8 mouse cellular contexts compared by ENCODE assay signal in genomic region chr17:75550771-75551413, GRCm38 (mm10). TPM values are rescaled to one million over a fixed set of nuclear protein-coding genes. Genes with fewer than 3 reads are reported as not detected.
DNase-seq lines count a peak whose midpoint lies in the region; ATAC-seq and TF ChIP-seq lines count a peak whose summit lies in the region.

No protein-coding gene starts in this region.

- no peak for TF ChIP-seq CTCF in gastrocnemius, adult 2 months (IDR thresholded peaks at IDR 0.05)

- H3K27ac ChIP-seq in gastrocnemius, adult 2 months: peak overlapping the region; percentile 97
- H3K27ac ChIP-seq in ES-E14 (ENCODE audit: insufficient read depth, low read depth, low read length, poor library complexity, severe bottlenecking): no peak overlapping the region
- H3K27ac ChIP-seq in forebrain, embryonic 13.5 days: peak overlapping the region; percentile 12; the same call in 1 of the 2 replicates

- H3K36me3 ChIP-seq in ES-E14 (ENCODE audit: control insufficient read depth, insufficient read depth, low read length, poor library complexity, severe bottlenecking): peaks cover 5% of the 10 kb centered on the region
- H3K36me3 ChIP-seq in forebrain, embryonic 13.5 days (ENCODE audit: poor library complexity, severe bottlenecking): peaks cover 18% of the 10 kb centered on the region

- in situ Hi-C loops in ES-E14 (cut with MboI; ENCODE audit: low sequenced_read_pairs in 2 of 2, unreplicated experiment in 2 of 2): no loop called here

- peak overlapping the region; percentile 96 for H3K9ac ChIP-seq in ES-E14 (ENCODE audit: insufficient read depth, low read depth, low read length, poor library complexity, severe bottlenecking)
- peak overlapping the region; percentile 85 for H3K9ac ChIP-seq in forebrain, embryonic 13.5 days

- no peak for DNase-seq in gastrocnemius, adult 2 months
- DNase-seq in gastrocnemius, postnatal 25 days: no peak
- no peak for DNase-seq in ES-E14 (ENCODE audit: low read depth, low spot score)
- peak; percentile 46 to 60 for DNase-seq in kidney, postnatal 4 days
- DNase-seq in neural tube, embryonic 10.5 days (ENCODE audit: extremely low spot score, low spot score): peak; percentile 33
- no peak for DNase-seq in layer of hippocampus, adult 9-11 months
- no peak for DNase-seq in right cerebral cortex, postnatal 10 days (ENCODE audit: low spot score in 2 of 2)

- H3K27me3 ChIP-seq in forebrain, embryonic 13.5 days: no peaks in the 10 kb centered on the region

- peak overlapping the region; percentile 85 for H3K4me2 ChIP-seq in forebrain, embryonic 13.5 days

- 44% methylated on average over 11 of the region's 11 CpGs for WGBS in forebrain, embryonic 13.5 days

- H3K4me3 ChIP-seq in gastrocnemius, adult 2 months: peak overlapping the region; percentile 93
- peak overlapping the region; percentile 90 to 97 for H3K4me3 ChIP-seq in ES-E14 (ENCODE audit: insufficient read depth in 1 of 2, low read depth in 1 of 2, low read length in 2 of 2, poor library complexity in 1 of 2, severe bottlenecking in 1 of 2)
- H3K4me3 ChIP-seq in forebrain, embryonic 13.5 days: peak overlapping the region; percentile 81

- peaks cover 0 to 2% of the 10 kb centered on the region in 2 experiments; a peak in 1 of 4 replicates for H3K4me1 ChIP-seq in ES-E14 (ENCODE audit: control insufficient read depth in 2 of 2, insufficient read depth in 2 of 2, low read length in 2 of 2, poor library complexity in 1 of 2)
- peaks cover 13% of the 10 kb centered on the region for H3K4me1 ChIP-seq in forebrain, embryonic 13.5 days

- H3K9me3 ChIP-seq in ES-E14 (ENCODE audit: control insufficient read depth, insufficient read depth, low read depth, low read length): no peaks in the 10 kb centered on the region
- H3K9me3 ChIP-seq in forebrain, embryonic 13.5 days (replicated peaks): no peaks in the 10 kb centered on the region

- intact Hi-C loops in gastrocnemius, adult 2 months (cut with DNase I): no loop called here

- ATAC-seq in forebrain, embryonic 13.5 days: peak; percentile 1; the same call in 1 of the 2 replicates

TF ChIP-seq in ES-E14, 5 proteins besides CTCF, POLR2A, EP300 and RAD21:
- TF ChIP-seq HCFC1 (IDR thresholded peaks at IDR 0.05; ENCODE audit: borderline replicate concordance, insufficient read depth, low read length): no peak
- no peak for TF ChIP-seq ZC3H11A (IDR thresholded peaks at IDR 0.05; ENCODE audit: borderline replicate concordance, low read depth, low read length)
- TF ChIP-seq MAFK (IDR thresholded peaks at IDR 0.05; ENCODE audit: insufficient read depth, low read depth, low read length): no peak
- TF ChIP-seq ZNF384 (IDR thresholded peaks at IDR 0.05; ENCODE audit: low read depth, low read length): no peak
- TF ChIP-seq CHD2 (IDR thresholded peaks at IDR 0.05; ENCODE audit: low read depth, low read length): no peak

RNA-seq across cellular contexts. Expression of gene Fam98a, which starts 0.9 kb away (rescaled TPM):
- total RNA-seq in gastrocnemius, adult 2 months (2021): 10 to 100 TPM; 33.1 to 34.6 TPM
- 10 to 100 TPM; 32.5 to 33.8 TPM for total RNA-seq in gastrocnemius, postnatal 25 days (2021)
- 22.7 and 29.1 TPM in 2 replicates for total RNA-seq in ES-E14 (2012; rRNA removed)
- 30.9 and 31.9 TPM in 2 replicates for polyA plus RNA-seq in forebrain, embryonic 13.5 days (2015; fragmentation: Nextera tagmentation; extraction: Ambion mirVana)

Comparison
In these comparisons a context has a peak if more than half of its experiments do, and no peak if none do; other contexts are left out.
1. DNase-seq: peak in kidney, postnatal 4 days (2 of 2) and neural tube, embryonic 10.5 days (single experiment); none in gastrocnemius, adult 2 months (single experiment), gastrocnemius, postnatal 25 days (single experiment), ES-E14 (single experiment), layer of hippocampus, adult 9-11 months (single experiment) and right cerebral cortex, postnatal 10 days (0 of 2).
2. Peak in every context shown above with its lines, with median percentiles within 50 percentile points of each other: H3K4me3 ChIP-seq.